Mouse (Mus musculus): Measurements from ENCODE around the gene Clybl.

Gene Clybl

GRCm38 (mm10) chr14:122367252-122367868 lies 185.9 kb downstream of the Clybl start:
- no peak for DNase-seq

GRCm38 (mm10) chr14:122367882-122368418 lies 186.4 kb downstream of the Clybl start:
- DNase-seq: no peak

GRCm38 (mm10) chr14:122368501-122368900 lies 187.0 kb downstream of the Clybl start:
- DNase-seq: no peak

GRCm38 (mm10) chr14:122371979-122372378 lies 190.5 kb downstream of the Clybl start:
- no peak for DNase-seq

- DNase-seq: no peak
These were observed 192.0 kb downstream of the Clybl start for GRCm38 (mm10) chr14:122373458-122373857.

- no peak for DNase-seq
These were observed 192.9 kb downstream of the Clybl start for GRCm38 (mm10) chr14:122374285-122374997.

- no peak for DNase-seq
These were observed 193.7 kb downstream of the Clybl start for GRCm38 (mm10) chr14:122375070-122375811.

GRCm38 (mm10) chr14:122376482-122377143 lies 195.1 kb downstream of the Clybl start:
- DNase-seq: peak in 1 of 2 experiments; percentile 3

- no peak for DNase-seq
These were observed 196.2 kb downstream of the Clybl start for GRCm38 (mm10) chr14:122377681-122378080.

- no peak for DNase-seq
These were observed 197.6 kb downstream of the Clybl start for GRCm38 (mm10) chr14:122379076-122379475.

- no peak for DNase-seq
These were observed 198.5 kb downstream of the Clybl start for GRCm38 (mm10) chr14:122379996-122380395.

- no peak for DNase-seq
These were observed 199.7 kb downstream of the Clybl start for GRCm38 (mm10) chr14:122380896-122381845.

GRCm38 (mm10) chr14:122382281-122382680 lies 200.8 kb downstream of the Clybl start:
- DNase-seq: no peak

GRCm38 (mm10) chr14:122383931-122384330 lies 202.4 kb downstream of the Clybl start:
- DNase-seq: no peak

GRCm38 (mm10) chr14:122384447-122385237 lies 203.1 kb downstream of the Clybl start:
- DNase-seq: no peak

GRCm38 (mm10) chr14:122385238-122385534 lies 203.7 kb downstream of the Clybl start:
- no peak for DNase-seq

GRCm38 (mm10) chr14:122385758-122386157 lies 204.3 kb downstream of the Clybl start:
- DNase-seq: no peak

GRCm38 (mm10) chr14:122386281-122387130 lies 205.0 kb downstream of the Clybl start:
- DNase-seq: no peak

- no peak for DNase-seq
These were observed 206.3 kb downstream of the Clybl start for GRCm38 (mm10) chr14:122387781-122388180.

- no peak for DNase-seq
These were observed 207.0 kb downstream of the Clybl start for GRCm38 (mm10) chr14:122388431-122389031.

Data from lung, postnatal 4 days (tissue).